Mouse (Mus musculus): ENCODE measurements around the gene Htra2. TPM values are rescaled to one million over a fixed set of nuclear protein-coding genes. Genes with fewer than 3 reads are reported as not detected.
A peak's percentile ranks its signal among the peaks of the same experiment; 100 is the strongest.

Htra2 gene
- polyA plus RNA-seq, 1 experiment from 2014 or later = 50.5 TPM

GRCm38 (mm10) chr6:83049367-83049766 lies 5.7 kb downstream of the Htra2 start:
- DNase-seq (ENCODE audit: low spot score) (no peak), ATAC-seq (no peak)
- 69% methylated on average over 10 of the region's 10 CpGs for WGBS
- H3K27ac ChIP-seq (ENCODE audit: low read length) = no peak overlapping the region
- no peak overlapping the region for H3K4me3 ChIP-seq (ENCODE audit: low read depth, low read length)
- no peaks in the 10 kb centered on the region for H3K36me3 ChIP-seq (ENCODE audit: insufficient read depth, low read length)
- H3K4me2 ChIP-seq (replicated peaks; ENCODE audit: low read depth, low read length) = no peak overlapping the region
- H3K9me3 ChIP-seq (ENCODE audit: low read length) = no peaks in the 10 kb centered on the region
- H3K27me3 ChIP-seq (replicated peaks; ENCODE audit: insufficient read depth, low read length) = no peaks in the 10 kb centered on the region
- TF ChIP-seq CTCF (IDR thresholded peaks at IDR 0.05) (no peak), EP300 (IDR thresholded peaks at IDR 0.05) (no peak)
- H3K9ac ChIP-seq (replicated peaks; ENCODE audit: low read depth) = no peak overlapping the region
- H3K4me1 ChIP-seq (ENCODE audit: insufficient read depth, low read depth, low read length) = peaks cover 12% of the 10 kb centered on the region

- WGBS = 67% methylated on average over 9 of the region's 9 CpGs
- H3K4me3 ChIP-seq (ENCODE audit: low read depth, low read length) = no peak overlapping the region
- no peak overlapping the region for H3K4me2 ChIP-seq (replicated peaks; ENCODE audit: low read depth, low read length)
- no peak overlapping the region for H3K27ac ChIP-seq (ENCODE audit: low read length)
- no peak overlapping the region for H3K9ac ChIP-seq (replicated peaks; ENCODE audit: low read depth)
- H3K4me1 ChIP-seq (ENCODE audit: insufficient read depth, low read depth, low read length) = no peaks in the 10 kb centered on the region
- no peaks in the 10 kb centered on the region for H3K27me3 ChIP-seq (replicated peaks; ENCODE audit: insufficient read depth, low read length)
- no peaks in the 10 kb centered on the region for H3K36me3 ChIP-seq (ENCODE audit: insufficient read depth, low read length)
- DNase-seq (ENCODE audit: low spot score) (no peak), ATAC-seq (no peak)
- TF ChIP-seq CTCF (IDR thresholded peaks at IDR 0.05) = no peak
- TF ChIP-seq EP300 (IDR thresholded peaks at IDR 0.05) = no peak
- H3K9me3 ChIP-seq (ENCODE audit: low read length) = no peaks in the 10 kb centered on the region
These were observed 10.3 kb downstream of the Htra2 start for GRCm38 (mm10) chr6:83044742-83045141.

- Histone ChIP-seq H3K4me1 (ENCODE audit: insufficient read depth, low read depth, low read length) (no peaks in the 10 kb centered on the region), H3K9me3 (ENCODE audit: low read length) (no peaks in the 10 kb centered on the region), H3K9ac (replicated peaks; ENCODE audit: low read depth) (no peak overlapping the region), H3K4me2 (replicated peaks; ENCODE audit: low read depth, low read length) (no peak overlapping the region), H3K27ac (ENCODE audit: low read length) (no peak overlapping the region), H3K4me3 (ENCODE audit: low read depth, low read length) (no peak overlapping the region), H3K36me3 (ENCODE audit: insufficient read depth, low read length) (no peaks in the 10 kb centered on the region), H3K27me3 (replicated peaks; ENCODE audit: insufficient read depth, low read length) (no peaks in the 10 kb centered on the region)
- no peak for ATAC-seq
- TF ChIP-seq CTCF (IDR thresholded peaks at IDR 0.05) (no peak), EP300 (IDR thresholded peaks at IDR 0.05) (no peak)
- no peak for DNase-seq (ENCODE audit: low spot score)
- 83% methylated on average over 5 of the region's 5 CpGs for WGBS
These were observed 11.1 kb downstream of the Htra2 start for GRCm38 (mm10) chr6:83043993-83044392.

GRCm38 (mm10) chr6:83043561-83043960 lies 11.5 kb downstream of the Htra2 start:
- Histone ChIP-seq H3K4me3 (ENCODE audit: low read depth, low read length) (no peak overlapping the region), H3K4me1 (ENCODE audit: insufficient read depth, low read depth, low read length) (no peaks in the 10 kb centered on the region), H3K27me3 (replicated peaks; ENCODE audit: insufficient read depth, low read length) (no peaks in the 10 kb centered on the region), H3K9me3 (ENCODE audit: low read length) (no peaks in the 10 kb centered on the region), H3K36me3 (ENCODE audit: insufficient read depth, low read length) (no peaks in the 10 kb centered on the region), H3K4me2 (replicated peaks; ENCODE audit: low read depth, low read length) (no peak overlapping the region), H3K9ac (replicated peaks; ENCODE audit: low read depth) (no peak overlapping the region), H3K27ac (ENCODE audit: low read length) (no peak overlapping the region)
- ATAC-seq (no peak), DNase-seq (ENCODE audit: low spot score) (no peak)
- 53% methylated on average over 6 of the region's 6 CpGs for WGBS
- TF ChIP-seq EP300 (IDR thresholded peaks at IDR 0.05) (no peak), CTCF (IDR thresholded peaks at IDR 0.05) (no peak)

- H3K9ac ChIP-seq (replicated peaks; ENCODE audit: low read depth) = no peak overlapping the region
- H3K27me3 ChIP-seq (replicated peaks; ENCODE audit: insufficient read depth, low read length) = no peaks in the 10 kb centered on the region
- no peak for DNase-seq (ENCODE audit: low spot score)
- 73% methylated on average over 5 of the region's 5 CpGs for WGBS
- no peaks in the 10 kb centered on the region for H3K36me3 ChIP-seq (ENCODE audit: insufficient read depth, low read length)
- H3K4me2 ChIP-seq (replicated peaks; ENCODE audit: low read depth, low read length) = no peak overlapping the region
- TF ChIP-seq CTCF (IDR thresholded peaks at IDR 0.05) (no peak), EP300 (IDR thresholded peaks at IDR 0.05) (no peak)
- H3K4me3 ChIP-seq (ENCODE audit: low read depth, low read length) = no peak overlapping the region
- no peaks in the 10 kb centered on the region for H3K9me3 ChIP-seq (ENCODE audit: low read length)
- no peak overlapping the region for H3K27ac ChIP-seq (ENCODE audit: low read length)
- H3K4me1 ChIP-seq (ENCODE audit: insufficient read depth, low read depth, low read length) = no peaks in the 10 kb centered on the region; the same call in 1 of the 2 replicates
- ATAC-seq = no peak
These were observed 14.5 kb downstream of the Htra2 start for GRCm38 (mm10) chr6:83040601-83041000.

- Histone ChIP-seq H3K9ac (replicated peaks; ENCODE audit: low read depth) (no peak overlapping the region), H3K9me3 (ENCODE audit: low read length) (no peaks in the 10 kb centered on the region), H3K4me1 (ENCODE audit: insufficient read depth, low read depth, low read length) (peaks cover 3% of the 10 kb centered on the region), H3K4me3 (ENCODE audit: low read depth, low read length) (0 out of 2 replicates have a peak overlapping the region, but pooled peaks have one; percentile 18), H3K27me3 (replicated peaks; ENCODE audit: insufficient read depth, low read length) (no peaks in the 10 kb centered on the region), H3K27ac (ENCODE audit: low read length) (no peak overlapping the region), H3K36me3 (ENCODE audit: insufficient read depth, low read length) (no peaks in the 10 kb centered on the region), H3K4me2 (replicated peaks; ENCODE audit: low read depth, low read length) (peak overlapping the region; percentile 49)
- WGBS = 17% methylated on average over 24 of the region's 24 CpGs
- peak; percentile 82 for ATAC-seq
- no peak for TF ChIP-seq CTCF (IDR thresholded peaks at IDR 0.05)
- TF ChIP-seq EP300 (IDR thresholded peaks at IDR 0.05) = no peak
- peak; percentile 91 for DNase-seq (ENCODE audit: low spot score)
These were observed 16.5 kb downstream of the Htra2 start for GRCm38 (mm10) chr6:83038496-83039012.

GRCm38 (mm10) chr6:83037188-83037587 lies 17.9 kb downstream of the Htra2 start:
- Histone ChIP-seq H3K4me2 (replicated peaks; ENCODE audit: low read depth, low read length) (no peak overlapping the region), H3K4me1 (ENCODE audit: insufficient read depth, low read depth, low read length) (peaks cover 7% of the 10 kb centered on the region), H3K36me3 (ENCODE audit: insufficient read depth, low read length) (no peaks in the 10 kb centered on the region), H3K4me3 (ENCODE audit: low read depth, low read length) (no peak overlapping the region), H3K9me3 (ENCODE audit: low read length) (no peaks in the 10 kb centered on the region), H3K27ac (ENCODE audit: low read length) (no peak overlapping the region), H3K9ac (replicated peaks; ENCODE audit: low read depth) (no peak overlapping the region), H3K27me3 (replicated peaks; ENCODE audit: insufficient read depth, low read length) (no peaks in the 10 kb centered on the region)
- DNase-seq (ENCODE audit: low spot score) = no peak
- 60% methylated on average over 8 of the region's 8 CpGs for WGBS
- TF ChIP-seq CTCF (IDR thresholded peaks at IDR 0.05) (no peak), EP300 (IDR thresholded peaks at IDR 0.05) (no peak)
- no peak for ATAC-seq
